Mouse (Mus musculus) MEL (cell line): Measurements from ENCODE around the gene Ttl. TPM values are rescaled to one million over a fixed set of nuclear protein-coding genes. Genes with fewer than 3 reads are reported as not detected.

Experiments
- DNase-seq: peaks from one replicate; pipeline ENCODE4 v3.0.0; 2011; ENCODE audit warnings: low read depth, low spot score
- H3K27ac ChIP-seq: 2 replicates; pipeline ENCODE4 v1.5.1; 2012; ENCODE audit warnings: low read depth, mild to moderate bottlenecking, control low read depth, low read length, moderate library complexity; ENCODE audit not compliant: control insufficient read depth
- H3K27me3 ChIP-seq, 2 experiments: fragments of 150-350 bp in 1 of 2; sonication (generic) in 1 of 2; 2 replicates each; pipeline ENCODE4 v1.6.1; 2012; ENCODE audit warnings: low read length in 2 of 2, mild to moderate bottlenecking in 2 of 2, improper control_type of control experiment in 1 of 2, moderate library complexity in 1 of 2; ENCODE audit not compliant: insufficient read depth in 2 of 2, control insufficient read depth in 1 of 2
- H3K36me3 ChIP-seq, 2 experiments: 2 replicates each; pipeline ENCODE4 v1.6.1; 2012 to 2014; ENCODE audit warnings: low read length in 2 of 2, improper control_type of control experiment in 1 of 2, inconsistent platforms in 1 of 2, mild to moderate bottlenecking in 1 of 2; ENCODE audit not compliant: insufficient read depth in 2 of 2, control insufficient read depth in 1 of 2
- H3K4me1 ChIP-seq, 2 experiments: fragments of 150-350 bp in 1 of 2; sonication (generic) in 1 of 2; 2 replicates each; pipeline ENCODE4 v1.6.1; 2012; ENCODE audit warnings: low read length in 2 of 2, improper control_type of control experiment in 1 of 2, mild to moderate bottlenecking in 1 of 2; ENCODE audit not compliant: insufficient read depth in 2 of 2, control insufficient read depth in 1 of 2
- H3K4me3 ChIP-seq, 2 experiments: fragments of 150-350 bp in 1 of 2; sonication (generic) in 1 of 2; 2 replicates each; pipeline ENCODE4 v1.5.1; 2012; ENCODE audit warnings: low read depth in 2 of 2, low read length in 2 of 2, mild to moderate bottlenecking in 2 of 2, moderate library complexity in 2 of 2, control low read depth in 1 of 2, improper control_type of control experiment in 1 of 2; ENCODE audit not compliant: control insufficient read depth in 1 of 2, insufficient read depth in 1 of 2
- H3K79me2 ChIP-seq: 2 replicates; pipeline ENCODE4 v1.6.1; 2012; ENCODE audit warnings: mild to moderate bottlenecking, low read length, moderate library complexity; ENCODE audit not compliant: control insufficient read depth, poor library complexity, insufficient read depth
- H3K9ac ChIP-seq: 2 replicates; pipeline ENCODE4 v1.6.1; 2012; ENCODE audit warnings: low read depth, mild to moderate bottlenecking, control low read depth, low read length, moderate library complexity; ENCODE audit not compliant: control insufficient read depth, poor library complexity, severe bottlenecking
- H3K9me3 ChIP-seq: fragments of 150-350 bp; sonication (generic); replicated peaks from 2 replicates; pipeline ENCODE4 v1.6.1; 2012; ENCODE audit warnings: mild to moderate bottlenecking, low read length, improper control_type of control experiment, moderate library complexity; ENCODE audit not compliant: insufficient read depth
- BHLHE40 ChIP-seq: IDR thresholded peaks from 2 replicates; pipeline ENCODE4 v1.6.1; 2012; ENCODE audit warnings: low read depth, mild to moderate bottlenecking, inconsistent platforms, low read length, improper control_type of control experiment, borderline replicate concordance
- CHD2 ChIP-seq: IDR thresholded peaks from 2 replicates; pipeline ENCODE4 v1.6.1; 2011; ENCODE audit warnings: low read length, improper control_type of control experiment
- CTCF ChIP-seq, 3 experiments: IDR thresholded peaks in 2 of 3; conservative IDR thresholded peaks in 1 of 3; 2 replicates each; pipeline ENCODE4 v1.5.1; 2011 to 2012; ENCODE audit warnings: low read length in 3 of 3, low read depth in 2 of 3, mild to moderate bottlenecking in 2 of 3, improper control_type of control experiment in 1 of 3, inconsistent platforms in 1 of 3, mixed read lengths in 1 of 3, moderate library complexity in 1 of 3; ENCODE audit not compliant: control insufficient read depth in 1 of 3, insufficient read depth in 1 of 3, poor library complexity in 1 of 3, severe bottlenecking in 1 of 3
- ELF1 ChIP-seq: IDR thresholded peaks from 2 replicates; pipeline ENCODE4 v1.6.1; 2014; ENCODE audit warnings: low read depth, mild to moderate bottlenecking, inconsistent platforms, low read length, improper control_type of control experiment, moderate library complexity
- EP300 ChIP-seq, 2 experiments: IDR thresholded peaks; 2 replicates each; pipeline ENCODE4 v1.6.1; 2011; ENCODE audit warnings: improper control_type of control experiment in 2 of 2, low read length in 2 of 2, low read depth in 1 of 2, mild to moderate bottlenecking in 1 of 2
- ETS1 ChIP-seq: IDR thresholded peaks from 2 replicates; pipeline ENCODE4 v1.6.1; 2012; ENCODE audit warnings: low read depth, mild to moderate bottlenecking, inconsistent platforms, low read length, improper control_type of control experiment, moderate library complexity
- GATA1 ChIP-seq: IDR thresholded peaks from 2 replicates; pipeline ENCODE4 v1.6.1; 2011; ENCODE audit warnings: low read depth, low read length, improper control_type of control experiment
- KAT2A ChIP-seq: conservative IDR thresholded peaks from 2 replicates; pipeline ENCODE4 v1.6.1; 2012; ENCODE audit warnings: low read depth, low read length, improper control_type of control experiment, inconsistent platforms
- MAFK ChIP-seq: IDR thresholded peaks from 2 replicates; pipeline ENCODE4 v1.6.1; 2011; ENCODE audit warnings: low read depth, mild to moderate bottlenecking, low read length, improper control_type of control experiment, borderline replicate concordance
- MAX ChIP-seq: IDR thresholded peaks from 2 replicates; pipeline ENCODE4 v1.6.1; 2011; ENCODE audit warnings: low read length, improper control_type of control experiment
- MAZ ChIP-seq: IDR thresholded peaks from 2 replicates; pipeline ENCODE4 v1.6.1; 2012; ENCODE audit warnings: low read depth, mild to moderate bottlenecking, inconsistent platforms, low read length, improper control_type of control experiment
- MYB ChIP-seq: IDR thresholded peaks from 2 replicates; pipeline ENCODE4 v1.6.1; 2011; ENCODE audit warnings: mild to moderate bottlenecking, low read depth, low read length, improper control_type of control experiment
- POLR2AphosphoS5 ChIP-seq: IDR thresholded peaks from 2 replicates; pipeline ENCODE4 v1.6.1; 2012; ENCODE audit warnings: low read depth, borderline replicate concordance, mild to moderate bottlenecking, inconsistent platforms, low read length, moderate library complexity, mixed read lengths
- RAD21 ChIP-seq: IDR thresholded peaks from 2 replicates; pipeline ENCODE4 v1.6.1; 2011; ENCODE audit warnings: mild to moderate bottlenecking, low read depth, low read length, improper control_type of control experiment
- SIN3A ChIP-seq: IDR thresholded peaks from 2 replicates; pipeline ENCODE4 v1.6.1; 2012; ENCODE audit warnings: low read length, improper control_type of control experiment, inconsistent platforms
- TBP ChIP-seq: IDR thresholded peaks from 2 replicates; pipeline ENCODE4 v1.8.0; 2011; ENCODE audit warnings: low read depth, low read length, improper control_type of control experiment
- TCF12 ChIP-seq: IDR thresholded peaks from 2 replicates; pipeline ENCODE4 v1.6.1; 2014; ENCODE audit warnings: low read depth, mild to moderate bottlenecking, inconsistent platforms, low read length, improper control_type of control experiment, moderate library complexity
- UBTF ChIP-seq: IDR thresholded peaks from 2 replicates; pipeline ENCODE4 v1.6.1; 2012; ENCODE audit warnings: low read depth, mild to moderate bottlenecking, inconsistent platforms, low read length, improper control_type of control experiment, moderate library complexity, borderline replicate concordance; ENCODE audit not compliant: insufficient read depth
- USF2 ChIP-seq, 2 experiments: IDR thresholded peaks; 2 replicates each; pipeline ENCODE4 v1.6.1; 2011 to 2012; ENCODE audit warnings: improper control_type of control experiment in 2 of 2, low read length in 2 of 2, borderline replicate concordance in 1 of 2, inconsistent platforms in 1 of 2, low read depth in 1 of 2, mild to moderate bottlenecking in 1 of 2; ENCODE audit not compliant: insufficient read depth in 1 of 2
- ZC3H11A ChIP-seq: IDR thresholded peaks from 2 replicates; pipeline ENCODE4 v1.6.1; 2012; ENCODE audit warnings: low read depth, mild to moderate bottlenecking, inconsistent platforms, low read length, improper control_type of control experiment
- ZMIZ1 ChIP-seq: IDR thresholded peaks from 2 replicates; pipeline ENCODE4 v1.6.1; 2012; ENCODE audit warnings: low read depth, mild to moderate bottlenecking, inconsistent platforms, low read length, improper control_type of control experiment, moderate library complexity
- ZNF384 ChIP-seq: IDR thresholded peaks from 2 replicates; pipeline ENCODE4 v1.6.1; 2012; ENCODE audit warnings: low read depth, mild to moderate bottlenecking, inconsistent platforms, low read length, improper control_type of control experiment
- polyA plus RNA-seq, 2 experiments: library from polyadenylated mRNA; stranded (reverse) in 1 of 2; unstranded in 1 of 2; fragments of >175 nt in 1 of 2; fragments of >200 nt in 1 of 2; gene quantifications; 2 replicates each; pipeline versions ENCODE4 v1.2.1 to v1.2.4; 2012; ENCODE audit warnings: low replicate concordance in 2 of 2, low read depth in 1 of 2; ENCODE audit not compliant: insufficient read length in 2 of 2, insufficient read depth in 1 of 2, missing spikeins in 1 of 2
- total RNA-seq: library from RNA; depleted of rRNA; stranded (reverse); fragments of 300-350 nt; gene quantifications from 2 replicates; pipeline ENCODE4 v1.2.3, GENCODE M21; 2012

Ttl gene
- total and polyA plus RNA-seq, 3 experiments: 5.7 to 9.3 TPM; not detected in 1

GRCm38 (mm10) chr2:129100784-129101310, 35.1 kb downstream of the Ttl start, which contains the start of gene Polr1b (continued):
- TF ChIP-seq CHD2: peak; percentile 56; the same call in 1 of the 2 replicates
- peak; percentile 98 for TF ChIP-seq SIN3A
- TF ChIP-seq ZC3H11A: no peak
- peak; percentile 93 for TF ChIP-seq KAT2A
- no peak for TF ChIP-seq MYB
- peak; percentile 89 for TF ChIP-seq TBP
- no peak for TF ChIP-seq UBTF
- peak; percentile 69 for TF ChIP-seq TCF12
- TF ChIP-seq ELF1: peak; percentile 85
- no peak for TF ChIP-seq ZNF384
- no peak for TF ChIP-seq RAD21
- TF ChIP-seq EP300 (IDR thresholded peaks at IDR 0.05; ENCODE audit: low read depth in 1 of 2, low read length in 2 of 2): peak in 1 of 2 experiments; percentile 41; a peak in 2 of 4 replicates
- TF ChIP-seq POLR2AphosphoS5: no peak
- TF ChIP-seq ZMIZ1: peak; percentile 59; the same call in 1 of the 2 replicates
- TF ChIP-seq GATA1: no peak
- peak; percentile 62; the same call in 1 of the 2 replicates for TF ChIP-seq ETS1

- H3K27ac ChIP-seq: no peak overlapping the region
- no peaks in the 10 kb centered on the region for H3K4me1 ChIP-seq
- no peaks in the 10 kb centered on the region for H3K9me3 ChIP-seq
- H3K27me3 ChIP-seq: no peaks in the 10 kb centered on the region
- H3K9ac ChIP-seq: no peak overlapping the region
- H3K36me3 ChIP-seq: peaks cover 0 to 29% of the 10 kb centered on the region in 2 experiments; a peak in 2 of 4 replicates
- no peak for TF ChIP-seq MAX
- TF ChIP-seq BHLHE40: no peak
- TF ChIP-seq ZC3H11A: no peak
- TF ChIP-seq USF2 (IDR thresholded peaks at IDR 0.05; ENCODE audit: borderline replicate concordance in 1 of 2, insufficient read depth in 1 of 2, low read depth in 1 of 2, low read length in 2 of 2): no peak
- TF ChIP-seq CHD2: no peak
- TF ChIP-seq CTCF (IDR thresholded peaks at IDR 0.05 in 2 of 3, conservative IDR thresholded peaks at IDR 0.05 in 1 of 3; ENCODE audit: control insufficient read depth in 1 of 3, insufficient read depth in 1 of 3, low read depth in 2 of 3, low read length in 3 of 3, poor library complexity in 1 of 3, severe bottlenecking in 1 of 3): no peak
- no peak for TF ChIP-seq MAZ
- no peak for TF ChIP-seq MAFK
- no peaks in the 10 kb centered on the region for H3K79me2 ChIP-seq
- no peak overlapping the region for H3K4me3 ChIP-seq
- DNase-seq: no peak
These were observed 47.2 kb downstream of the Ttl start for GRCm38 (mm10) chr2:129112924-129113323.
